Mouse (Mus musculus): Measurements from ENCODE around the gene Mpped2.

DNA sequence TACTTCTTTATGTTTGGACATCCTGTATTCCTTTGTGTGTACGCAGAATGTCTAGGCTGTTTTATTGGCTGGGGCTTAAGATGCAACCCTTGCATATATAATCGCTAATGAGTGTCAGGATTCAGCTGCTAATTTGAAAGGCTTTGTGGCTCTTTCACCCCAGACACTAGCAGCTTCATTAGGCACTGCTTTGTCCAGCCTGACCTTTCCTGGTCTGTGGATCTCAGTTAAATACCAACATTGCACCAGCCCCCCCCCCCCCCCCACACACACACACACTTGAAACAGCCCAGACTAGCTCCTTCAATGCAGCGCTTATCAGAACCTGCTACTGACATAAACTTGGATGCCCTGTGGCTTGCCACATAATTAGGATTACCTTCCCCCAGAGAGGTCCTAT, 104.8 kb downstream of the Mpped2 start:
- TF ChIP-seq CTCF (IDR thresholded peaks at IDR 0.05; ENCODE audit: low read depth), result no peak
- TF ChIP-seq EP300 (IDR thresholded peaks at IDR 0.05; ENCODE audit: low read depth), result no peak

Data from liver, postnatal 0 days (tissue).